Mouse (Mus musculus) hindbrain, embryonic 13.5 days (tissue): ENCODE measurements at regions not wholly inside any gene's neighbourhood (a gene's known extent, or its start where the extent isn't known, plus 50 kb on each side); places are given as distances from the start of the nearest gene placed in this dataset.
A peak's percentile ranks its signal among the peaks of the same experiment; 100 is the strongest.

Source experiments
- ATAC-seq: fragments of 200-750 bp; cut with Nextera tagmentation; 2 replicates; pipeline ENCODE4 v1.8.0; 2017; ENCODE audit warnings: moderate TSS enrichment; ENCODE audit not compliant: low FRiP score
- H3K27ac ChIP-seq: fragments of 300-500 bp; sonication (generic); 2 replicates; pipeline ENCODE4 v1.5.1; 2015; ENCODE audit warnings: inconsistent platforms, mild to moderate bottlenecking, moderate library complexity
- H3K27me3 ChIP-seq: fragments of 300-500 bp; sonication (generic); 2 replicates; pipeline ENCODE4 v1.6.1; 2015; ENCODE audit warnings: mild to moderate bottlenecking, inconsistent platforms
- H3K36me3 ChIP-seq: fragments of 300-500 bp; sonication (generic); 2 replicates; pipeline ENCODE4 v1.6.1; 2015; ENCODE audit warnings: mild to moderate bottlenecking, inconsistent platforms
- H3K4me1 ChIP-seq: fragments of 300-500 bp; sonication (generic); replicated peaks from 2 replicates; pipeline ENCODE4 v1.6.1; 2015; ENCODE audit warnings: inconsistent platforms
- H3K4me2 ChIP-seq: fragments of 300-500 bp; sonication (generic); 2 replicates; pipeline ENCODE4 v1.6.1; 2015; ENCODE audit warnings: inconsistent platforms, mild to moderate bottlenecking, moderate library complexity
- H3K4me3 ChIP-seq: fragments of 300-500 bp; sonication (generic); 2 replicates; pipeline ENCODE4 v1.5.1; 2015; ENCODE audit warnings: mild to moderate bottlenecking, inconsistent platforms
- H3K9ac ChIP-seq: fragments of 300-500 bp; sonication (generic); 2 replicates; pipeline ENCODE4 v1.6.1; 2015; ENCODE audit warnings: mild to moderate bottlenecking, inconsistent platforms
- H3K9me3 ChIP-seq: fragments of 300-500 bp; sonication (generic); 2 replicates; pipeline ENCODE4 v1.6.1; 2016; ENCODE audit warnings: inconsistent platforms
- WGBS: fragments of 180-500 bp; shearing (Covaris S2); methylation state at CpG from one replicate; pipeline ENCODE4 v1.1.7; 2015; 5-methylcytosine and 5-hydroxymethylcytosine counted together

- no peak overlapping the region for H3K27ac ChIP-seq
- peak; percentile 90 for ATAC-seq
- H3K4me1 ChIP-seq: no peaks in the 10 kb centered on the region
- H3K9ac ChIP-seq: no peak overlapping the region
- H3K27me3 ChIP-seq: no peaks in the 10 kb centered on the region
- no peaks in the 10 kb centered on the region for H3K9me3 ChIP-seq
- WGBS: 60% methylated on average over 5 of the region's 5 CpGs
- no peak overlapping the region for H3K4me3 ChIP-seq
- H3K4me2 ChIP-seq: no peak overlapping the region
- no peaks in the 10 kb centered on the region for H3K36me3 ChIP-seq
Observed at GRCm38 (mm10) chr15:56817204-56818157, 659.9 kb downstream of the Slc22a22 start.

GRCm38 (mm10) chr15:56813876-56814275 lies 663.5 kb downstream of the Slc22a22 start:
- H3K9ac ChIP-seq: no peak overlapping the region
- 59% methylated on average over 5 of the region's 5 CpGs for WGBS
- no peak overlapping the region for H3K27ac ChIP-seq
- ATAC-seq: no peak
- no peak overlapping the region for H3K4me3 ChIP-seq
- H3K4me1 ChIP-seq: no peaks in the 10 kb centered on the region
- no peaks in the 10 kb centered on the region for H3K36me3 ChIP-seq
- H3K9me3 ChIP-seq: no peaks in the 10 kb centered on the region
- no peak overlapping the region for H3K4me2 ChIP-seq
- no peaks in the 10 kb centered on the region for H3K27me3 ChIP-seq

- Histone ChIP-seq H3K4me1 (no peaks in the 10 kb centered on the region), H3K4me2 (peak overlapping the region; percentile 41), H3K9ac (no peak overlapping the region), H3K9me3 (no peaks in the 10 kb centered on the region), H3K36me3 (no peaks in the 10 kb centered on the region), H3K4me3 (peak overlapping the region; percentile 11; the same call in 1 of the 2 replicates), H3K27ac (no peak overlapping the region), H3K27me3 (no peaks in the 10 kb centered on the region)
- WGBS: 39% methylated on average over 13 of the region's 13 CpGs
- ATAC-seq: no peak
Observed at GRCm38 (mm10) chr15:56810151-56810550, 667.3 kb downstream of the Slc22a22 start.

GRCm38 (mm10) chr15:56807611-56808010 lies 669.8 kb downstream of the Slc22a22 start:
- H3K9me3 ChIP-seq: no peaks in the 10 kb centered on the region
- WGBS: 75% methylated on average over 5 of the region's 5 CpGs

GRCm38 (mm10) chr15:56801933-56802332 lies 675.5 kb downstream of the Slc22a22 start:
- Histone ChIP-seq H3K4me2 (no peak overlapping the region), H3K9ac (no peak overlapping the region), H3K27me3 (no peaks in the 10 kb centered on the region), H3K4me1 (no peaks in the 10 kb centered on the region), H3K9me3 (no peaks in the 10 kb centered on the region), H3K27ac (no peak overlapping the region), H3K4me3 (no peak overlapping the region), H3K36me3 (no peaks in the 10 kb centered on the region)
- no peak for ATAC-seq
- 95% methylated on average over 2 of the region's 2 CpGs for WGBS

More at GRCm38 (mm10) chr15:56807611-56808010, 669.8 kb downstream of the Slc22a22 start:
- ATAC-seq: no peak
- H3K36me3 ChIP-seq: no peaks in the 10 kb centered on the region
- H3K9ac ChIP-seq: no peak overlapping the region
- no peaks in the 10 kb centered on the region for H3K4me1 ChIP-seq
- no peak overlapping the region for H3K4me3 ChIP-seq
- no peaks in the 10 kb centered on the region for H3K27me3 ChIP-seq
- no peak overlapping the region for H3K4me2 ChIP-seq
- no peak overlapping the region for H3K27ac ChIP-seq

- Histone ChIP-seq H3K4me2 (no peak overlapping the region), H3K36me3 (no peaks in the 10 kb centered on the region), H3K27ac (no peak overlapping the region), H3K4me1 (no peaks in the 10 kb centered on the region), H3K9ac (no peak overlapping the region), H3K4me3 (no peak overlapping the region), H3K9me3 (no peaks in the 10 kb centered on the region), H3K27me3 (no peaks in the 10 kb centered on the region)
- WGBS: 87% methylated on average over 5 of the region's 5 CpGs
- no peak for ATAC-seq
Observed at GRCm38 (mm10) chr15:56775431-56775830, 702.0 kb downstream of the Slc22a22 start.

- Histone ChIP-seq H3K4me2 (no peak overlapping the region), H3K27ac (no peak overlapping the region), H3K4me3 (no peak overlapping the region), H3K27me3 (no peaks in the 10 kb centered on the region), H3K9ac (no peak overlapping the region), H3K9me3 (no peaks in the 10 kb centered on the region), H3K36me3 (no peaks in the 10 kb centered on the region), H3K4me1 (no peaks in the 10 kb centered on the region)
- no peak for ATAC-seq
- 69% methylated on average over 9 of the region's 9 CpGs for WGBS
Observed at GRCm38 (mm10) chr15:56774648-56775393, 702.6 kb downstream of the Slc22a22 start.

- no peak for ATAC-seq
- no peak overlapping the region for H3K9ac ChIP-seq
- no peaks in the 10 kb centered on the region for H3K9me3 ChIP-seq
- H3K4me1 ChIP-seq: peaks cover 6% of the 10 kb centered on the region
- no peaks in the 10 kb centered on the region for H3K36me3 ChIP-seq
- H3K4me2 ChIP-seq: no peak overlapping the region
- no peak overlapping the region for H3K4me3 ChIP-seq
- WGBS: 69% methylated on average over 6 of the region's 6 CpGs
- H3K27me3 ChIP-seq: no peaks in the 10 kb centered on the region
- no peak overlapping the region for H3K27ac ChIP-seq
Observed at GRCm38 (mm10) chr15:56766356-56766755, 711.1 kb downstream of the Slc22a22 start.

GRCm38 (mm10) chr15:56764957-56765482 lies 712.4 kb downstream of the Slc22a22 start:
- 26% methylated on average over 9 of the region's 9 CpGs for WGBS
- Histone ChIP-seq H3K9me3 (no peaks in the 10 kb centered on the region), H3K27ac (no peak overlapping the region), H3K4me3 (no peak overlapping the region), H3K36me3 (no peaks in the 10 kb centered on the region), H3K4me1 (peaks cover 6% of the 10 kb centered on the region), H3K27me3 (no peaks in the 10 kb centered on the region), H3K4me2 (peak overlapping the region; percentile 40), H3K9ac (no peak overlapping the region)
- no peak for ATAC-seq

- Histone ChIP-seq H3K36me3 (no peaks in the 10 kb centered on the region), H3K27ac (no peak overlapping the region), H3K4me1 (peaks cover 6% of the 10 kb centered on the region), H3K4me2 (no peak overlapping the region), H3K9me3 (no peaks in the 10 kb centered on the region), H3K27me3 (no peaks in the 10 kb centered on the region), H3K9ac (no peak overlapping the region), H3K4me3 (no peak overlapping the region)
- WGBS: 71% methylated on average over 5 of the region's 5 CpGs
- no peak for ATAC-seq
Observed at GRCm38 (mm10) chr15:56764019-56764418, 713.4 kb downstream of the Slc22a22 start.

GRCm38 (mm10) chr15:56746698-56747097 lies 730.7 kb downstream of the Slc22a22 start:
- H3K4me1 ChIP-seq: peaks cover 5% of the 10 kb centered on the region; the same call in 1 of the 2 replicates
- H3K36me3 ChIP-seq: no peaks in the 10 kb centered on the region

GRCm38 (mm10) chr15:56744915-56745314 lies 732.5 kb downstream of the Slc22a22 start:
- no peak overlapping the region for H3K4me3 ChIP-seq
- peaks cover 5% of the 10 kb centered on the region; the same call in 1 of the 2 replicates for H3K4me1 ChIP-seq
- no peaks in the 10 kb centered on the region for H3K27me3 ChIP-seq
- 34% methylated on average over 4 of the region's 4 CpGs for WGBS
- no peak overlapping the region for H3K9ac ChIP-seq
- no peak overlapping the region for H3K4me2 ChIP-seq
- H3K36me3 ChIP-seq: no peaks in the 10 kb centered on the region
- no peaks in the 10 kb centered on the region for H3K9me3 ChIP-seq
- ATAC-seq: no peak
- no peak overlapping the region for H3K27ac ChIP-seq

More at GRCm38 (mm10) chr15:56746698-56747097, 730.7 kb downstream of the Slc22a22 start:
- no peak overlapping the region for H3K27ac ChIP-seq
- no peak overlapping the region for H3K4me2 ChIP-seq
- no peak overlapping the region for H3K4me3 ChIP-seq
- no peaks in the 10 kb centered on the region for H3K9me3 ChIP-seq
- H3K9ac ChIP-seq: no peak overlapping the region
- H3K27me3 ChIP-seq: no peaks in the 10 kb centered on the region
- ATAC-seq: no peak
- WGBS: 86% methylated on average over 1 of the region's 1 CpGs
